Mouse (Mus musculus): Measurements from ENCODE around the gene Olfr1387. TPM values are rescaled to one million over a fixed set of nuclear protein-coding genes. Genes with fewer than 3 reads are reported as not detected.
"Not testable (repeated sequence)": the region's sequence is repeated elsewhere in the genome, so short reads cannot be mapped to it uniquely, and the experiment has no call there.

The Olfr1387 gene
- polyA plus RNA-seq (2014; fragmentation: Nextera tagmentation; extraction: Ambion mirVana): not detected in 2 replicates

DNA sequence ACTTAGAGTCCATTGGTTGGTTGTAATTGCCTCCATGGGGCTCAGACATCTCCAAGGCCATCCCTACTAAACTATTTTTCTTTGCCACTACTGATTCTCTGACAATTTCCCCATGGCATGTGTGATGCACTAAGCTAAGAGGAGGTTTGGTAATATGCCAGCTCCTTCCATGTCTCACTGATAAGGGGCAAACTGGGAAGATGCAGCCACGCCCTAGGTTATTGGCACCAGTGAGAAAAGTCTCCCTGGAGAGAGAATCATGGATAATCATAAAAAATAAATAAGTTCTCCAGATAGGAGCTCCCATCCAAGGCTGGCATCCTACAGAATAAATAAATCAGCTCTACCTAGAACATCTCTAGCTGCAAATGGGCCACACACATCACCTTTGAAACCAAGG is at the start of gene Olfr1387:
Olfr1387 (plus strand) TSS at position 301 of the 400 bp plus-strand sequence.
- H3K9me3 ChIP-seq (ENCODE audit: control insufficient read depth, low read length): no peaks in the 10 kb centered on the region
- H3K27me3 ChIP-seq (ENCODE audit: control insufficient read depth, insufficient read depth, low read length): no peaks in the 10 kb centered on the region
- H3K27ac ChIP-seq (ENCODE audit: low read depth, low read length): no peak within 1 kb of the TSS
- no peak within 1 kb of the TSS for H3K9ac ChIP-seq (ENCODE audit: low read length)
- no peaks in the 10 kb centered on the region for H3K4me1 ChIP-seq (ENCODE audit: control insufficient read depth, insufficient read depth, low read length)
- no peak for ATAC-seq (ENCODE audit: insufficient read depth, low FRiP score, low TSS enrichment)
- no peak within 1 kb of the TSS for H3K4me3 ChIP-seq (ENCODE audit: low read depth, low read length)
- 82% methylated on average over 1 of the region's 1 CpGs for WGBS
- H3K36me3 ChIP-seq (ENCODE audit: control insufficient read depth, insufficient read depth, low read length): no peaks in the 10 kb centered on the region
- DNase-seq (ENCODE audit: low spot score): no peak
- no peak within 1 kb of the TSS for H3K4me2 ChIP-seq (ENCODE audit: low read depth)

DNA sequence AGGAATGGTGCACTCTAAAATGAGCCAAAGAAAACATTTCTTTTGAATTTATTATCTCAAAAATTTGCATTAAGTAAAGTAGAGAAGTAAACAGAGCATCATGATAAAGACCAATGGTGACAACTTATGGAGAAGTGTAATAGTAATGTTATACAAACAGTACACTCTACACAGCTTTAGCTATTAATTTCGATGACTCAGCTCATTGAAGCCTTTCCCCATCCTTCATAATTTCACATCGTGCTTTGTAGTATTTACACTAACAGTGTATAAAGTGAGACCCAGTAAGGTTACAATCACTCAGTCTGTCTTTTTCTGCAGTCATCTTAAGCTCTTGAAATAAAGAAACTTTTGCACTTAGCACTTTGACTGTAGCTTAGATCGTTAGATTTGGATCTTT is 48.4 kb upstream of the Olfr1387 start:
- ATAC-seq (ENCODE audit: insufficient read depth, low FRiP score, low TSS enrichment) (no peak), DNase-seq (ENCODE audit: low spot score) (no peak)
- WGBS: 78% methylated on average over 3 of the region's 3 CpGs
- Histone ChIP-seq H3K27ac (ENCODE audit: low read depth, low read length) (no peak overlapping the region), H3K27me3 (ENCODE audit: control insufficient read depth, insufficient read depth, low read length) (no peaks in the 10 kb centered on the region), H3K9me3 (ENCODE audit: control insufficient read depth, low read length) (no peaks in the 10 kb centered on the region), H3K4me2 (ENCODE audit: low read depth) (no peak overlapping the region), H3K4me3 (ENCODE audit: low read depth, low read length) (no peak overlapping the region), H3K36me3 (ENCODE audit: control insufficient read depth, insufficient read depth, low read length) (no peaks in the 10 kb centered on the region), H3K4me1 (ENCODE audit: control insufficient read depth, insufficient read depth, low read length) (no peaks in the 10 kb centered on the region), H3K9ac (ENCODE audit: low read length) (no peak overlapping the region)

DNA sequence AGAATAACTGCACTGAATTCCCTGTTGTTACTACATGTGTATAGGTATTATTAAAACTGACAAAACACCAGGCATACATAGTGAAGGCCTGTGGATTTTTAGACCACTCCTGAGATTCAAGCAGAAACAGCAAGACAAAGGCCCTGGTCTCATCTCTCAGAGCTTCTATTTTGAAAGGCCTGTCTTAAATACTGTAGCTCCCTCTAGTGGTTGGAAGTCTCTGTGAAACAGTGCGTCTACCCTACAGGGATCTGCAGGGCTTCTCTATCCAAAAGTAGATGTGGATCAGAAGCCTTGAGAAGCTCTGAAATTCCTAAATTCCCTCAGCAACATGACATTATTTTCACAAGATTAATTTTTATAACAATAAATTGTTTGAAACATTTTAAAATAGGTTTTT is 44.6 kb upstream of the Olfr1387 start:
- 45% methylated on average over 1 of the region's 1 CpGs for WGBS
- Histone ChIP-seq H3K9ac (ENCODE audit: low read length) (no peak overlapping the region), H3K9me3 (ENCODE audit: control insufficient read depth, low read length) (no peaks in the 10 kb centered on the region), H3K4me2 (ENCODE audit: low read depth) (no peak overlapping the region), H3K4me1 (ENCODE audit: control insufficient read depth, insufficient read depth, low read length) (no peaks in the 10 kb centered on the region), H3K27me3 (ENCODE audit: control insufficient read depth, insufficient read depth, low read length) (no peaks in the 10 kb centered on the region), H3K36me3 (ENCODE audit: control insufficient read depth, insufficient read depth, low read length) (no peaks in the 10 kb centered on the region), H3K27ac (ENCODE audit: low read depth, low read length) (no peak overlapping the region), H3K4me3 (ENCODE audit: low read depth, low read length) (no peak overlapping the region)
- DNase-seq (ENCODE audit: low spot score) (no peak), ATAC-seq (ENCODE audit: insufficient read depth, low FRiP score, low TSS enrichment) (no peak)

DNA sequence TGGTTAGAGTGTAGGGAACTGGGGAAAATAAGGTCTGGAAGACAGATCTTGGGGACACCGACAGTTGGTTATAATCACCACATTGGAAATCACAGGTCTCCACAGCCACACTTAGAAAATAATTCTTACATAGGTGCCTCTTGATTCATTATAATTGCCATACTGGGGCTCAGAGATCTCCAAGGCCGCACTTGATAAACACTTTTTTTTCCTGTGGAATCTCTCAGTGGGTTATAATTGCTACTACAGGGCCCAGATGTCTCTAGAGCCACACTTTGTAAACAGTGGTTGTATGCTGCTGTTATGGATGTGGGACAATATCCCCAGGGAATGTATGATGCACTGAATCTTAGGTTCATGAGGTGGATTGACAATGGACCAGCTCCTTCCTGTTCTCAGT is 32.4 kb upstream of the Olfr1387 start, which contains the start of gene Olfr1389:
Olfr1389 (plus strand) TSS at position 301 of the 400 bp plus-strand sequence.
- Histone ChIP-seq H3K4me3 (ENCODE audit: low read depth, low read length) (no peak within 1 kb of the TSS), H3K27me3 (ENCODE audit: control insufficient read depth, insufficient read depth, low read length) (no peaks in the 10 kb centered on the region), H3K4me2 (ENCODE audit: low read depth) (no peak within 1 kb of the TSS), H3K9ac (ENCODE audit: low read length) (no peak within 1 kb of the TSS), H3K9me3 (ENCODE audit: control insufficient read depth, low read length) (no peaks in the 10 kb centered on the region), H3K4me1 (ENCODE audit: control insufficient read depth, insufficient read depth, low read length) (no peaks in the 10 kb centered on the region), H3K27ac (ENCODE audit: low read depth, low read length) (no peak within 1 kb of the TSS), H3K36me3 (ENCODE audit: control insufficient read depth, insufficient read depth, low read length) (no peaks in the 10 kb centered on the region)
- no peak for DNase-seq (ENCODE audit: low spot score)
- ATAC-seq (ENCODE audit: insufficient read depth, low FRiP score, low TSS enrichment): no peak
- 93% methylated on average over 2 of the region's 2 CpGs for WGBS

DNA sequence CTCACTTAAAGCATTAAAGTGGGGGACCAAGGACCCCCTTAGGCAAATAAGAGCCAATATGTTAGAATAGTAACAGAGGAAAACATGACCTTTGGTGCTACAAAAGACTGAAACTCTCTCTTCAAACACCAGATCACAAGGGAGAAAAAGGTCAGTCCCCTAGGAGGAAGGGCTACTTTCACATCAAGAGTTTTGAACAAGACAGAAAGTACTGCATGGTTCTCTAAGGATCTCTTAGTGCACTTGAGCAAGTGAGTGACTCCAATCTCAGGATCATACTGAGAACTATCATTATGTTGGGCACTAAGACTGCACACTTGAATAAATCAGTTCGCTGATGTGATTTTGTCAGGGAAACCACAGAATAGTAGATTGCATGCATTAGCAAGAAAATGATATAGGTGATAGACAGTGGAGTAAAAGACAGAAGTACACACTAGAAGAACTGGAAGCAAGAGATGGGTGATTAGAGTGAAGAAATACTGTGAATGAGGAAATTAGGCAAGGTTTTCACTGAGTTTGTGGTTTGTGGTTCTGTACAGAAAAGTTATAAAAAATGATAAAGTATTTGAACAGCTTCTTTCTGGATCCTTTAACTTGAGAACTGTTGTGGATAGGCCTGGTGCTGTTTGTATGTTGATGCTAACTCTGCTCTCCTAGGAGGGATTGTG is 29.8 kb upstream of the Olfr1387 start:
- H3K27ac ChIP-seq (ENCODE audit: low read depth, low read length): no peak overlapping the region
- no peak overlapping the region for H3K4me3 ChIP-seq (ENCODE audit: low read depth, low read length)
- H3K4me1 ChIP-seq (ENCODE audit: control insufficient read depth, insufficient read depth, low read length): no peaks in the 10 kb centered on the region
- 92% methylated on average over 1 of the region's 1 CpGs for WGBS
- DNase-seq (ENCODE audit: low spot score) (no peak), ATAC-seq (ENCODE audit: insufficient read depth, low FRiP score, low TSS enrichment) (no peak)
- no peaks in the 10 kb centered on the region for H3K27me3 ChIP-seq (ENCODE audit: control insufficient read depth, insufficient read depth, low read length)
- H3K4me2 ChIP-seq (ENCODE audit: low read depth): no peak overlapping the region
- no peaks in the 10 kb centered on the region for H3K9me3 ChIP-seq (ENCODE audit: control insufficient read depth, low read length)
- no peaks in the 10 kb centered on the region for H3K36me3 ChIP-seq (ENCODE audit: control insufficient read depth, insufficient read depth, low read length)
- no peak overlapping the region for H3K9ac ChIP-seq (ENCODE audit: low read length)

DNA sequence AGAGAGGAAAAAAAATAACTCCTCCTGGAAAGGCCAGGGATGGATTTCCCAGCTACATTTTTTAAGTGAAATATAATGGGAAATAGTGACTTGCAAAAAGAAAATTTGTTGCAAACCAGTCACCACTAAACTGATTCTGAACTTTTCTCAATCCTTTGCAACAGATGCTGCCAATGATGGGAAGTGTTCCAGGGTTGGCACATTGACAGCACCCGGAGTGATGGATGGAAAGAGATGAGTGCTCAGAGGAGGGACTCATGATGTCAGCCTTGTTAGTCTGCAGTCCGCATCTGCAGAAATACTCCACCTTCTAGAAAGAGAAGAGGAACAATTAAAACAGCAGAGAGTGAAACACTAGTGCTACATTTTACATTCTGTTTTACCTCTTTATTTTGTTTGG is 25.5 kb upstream of the Olfr1387 start:
- no peak overlapping the region for H3K4me2 ChIP-seq (ENCODE audit: low read depth)
- no peaks in the 10 kb centered on the region for H3K27me3 ChIP-seq (ENCODE audit: control insufficient read depth, insufficient read depth, low read length)
- ATAC-seq (ENCODE audit: insufficient read depth, low FRiP score, low TSS enrichment) (no peak), DNase-seq (ENCODE audit: low spot score) (no peak)
- no peak overlapping the region for H3K4me3 ChIP-seq (ENCODE audit: low read depth, low read length)
- H3K9me3 ChIP-seq (ENCODE audit: control insufficient read depth, low read length): no peaks in the 10 kb centered on the region
- H3K36me3 ChIP-seq (ENCODE audit: control insufficient read depth, insufficient read depth, low read length): no peaks in the 10 kb centered on the region
- no peaks in the 10 kb centered on the region for H3K4me1 ChIP-seq (ENCODE audit: control insufficient read depth, insufficient read depth, low read length)
- no peak overlapping the region for H3K27ac ChIP-seq (ENCODE audit: low read depth, low read length)
- 82% methylated on average over 2 of the region's 2 CpGs for WGBS
- no peak overlapping the region for H3K9ac ChIP-seq (ENCODE audit: low read length)

DNA sequence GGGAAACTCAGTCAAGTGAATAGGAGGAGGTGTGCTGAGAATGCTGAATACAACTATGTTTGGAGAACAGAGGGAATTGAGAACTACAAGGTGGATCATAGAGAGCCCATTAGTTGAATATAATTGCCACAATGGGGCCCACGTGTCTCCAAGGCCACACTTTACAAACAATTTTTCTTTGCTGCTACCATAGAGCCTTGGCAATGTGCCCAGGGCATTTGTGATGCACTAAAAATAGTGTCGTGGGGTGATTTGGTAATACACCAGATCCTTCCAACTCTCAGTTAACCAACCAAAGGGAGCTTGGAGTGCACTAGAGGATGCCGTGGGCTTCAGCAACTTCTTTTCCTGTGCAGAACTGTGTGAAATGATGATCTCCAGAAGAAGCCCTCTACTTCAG is 18.7 kb upstream of the Olfr1387 start, which contains the start of gene Olfr1388:
Olfr1388 (plus strand) TSS at position 214 of the 400 bp plus-strand sequence.
- WGBS: 85% methylated on average over 3 of the region's 3 CpGs
- no peaks in the 10 kb centered on the region for H3K27me3 ChIP-seq (ENCODE audit: control insufficient read depth, insufficient read depth, low read length)
- ATAC-seq (ENCODE audit: insufficient read depth, low FRiP score, low TSS enrichment): no peak
- no peak within 1 kb of the TSS for H3K9ac ChIP-seq (ENCODE audit: low read length)
- H3K4me1 ChIP-seq (ENCODE audit: control insufficient read depth, insufficient read depth, low read length): no peaks in the 10 kb centered on the region
- H3K4me2 ChIP-seq (ENCODE audit: low read depth): no peak within 1 kb of the TSS
- H3K27ac ChIP-seq (ENCODE audit: low read depth, low read length): no peak within 1 kb of the TSS
- H3K4me3 ChIP-seq (ENCODE audit: low read depth, low read length): no peak within 1 kb of the TSS
- no peaks in the 10 kb centered on the region for H3K36me3 ChIP-seq (ENCODE audit: control insufficient read depth, insufficient read depth, low read length)
- H3K9me3 ChIP-seq (ENCODE audit: control insufficient read depth, low read length): no peaks in the 10 kb centered on the region
- no peak for DNase-seq (ENCODE audit: low spot score)

DNA sequence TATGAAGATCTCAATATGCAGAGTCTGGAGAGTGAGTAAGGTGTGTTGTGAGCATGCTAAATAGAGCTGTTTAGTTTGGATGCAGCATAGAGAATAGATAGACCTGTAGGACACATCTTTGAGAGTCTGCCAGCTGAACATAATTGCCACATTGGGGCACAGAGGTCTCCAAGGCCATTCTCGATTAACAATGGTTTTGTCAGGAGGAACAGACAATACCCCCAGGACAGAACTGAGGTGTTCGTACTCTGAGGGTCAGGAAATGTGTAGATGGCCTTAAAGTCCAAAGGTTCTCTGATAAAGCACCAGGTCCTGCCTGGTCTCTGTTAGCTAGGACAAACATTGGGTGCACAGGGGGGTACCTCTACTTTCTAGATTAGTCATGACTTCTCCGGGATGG is 9.6 kb downstream of the Olfr1387 start, which contains the start of gene Olfr1386:
Olfr1386 (plus strand) TSS at position 301 of the 400 bp plus-strand sequence.
- not testable (repeated sequence) for H3K36me3 ChIP-seq (ENCODE audit: control insufficient read depth, insufficient read depth, low read length); H3K9me3 ChIP-seq (ENCODE audit: control insufficient read depth, low read length); DNase-seq (ENCODE audit: low spot score); H3K4me1 ChIP-seq (ENCODE audit: control insufficient read depth, insufficient read depth, low read length); H3K27me3 ChIP-seq (ENCODE audit: control insufficient read depth, insufficient read depth, low read length); H3K4me2 ChIP-seq (ENCODE audit: low read depth); ATAC-seq (ENCODE audit: insufficient read depth, low FRiP score, low TSS enrichment); H3K4me3 ChIP-seq (ENCODE audit: low read depth, low read length); H3K9ac ChIP-seq (ENCODE audit: low read length); H3K27ac ChIP-seq (ENCODE audit: low read depth, low read length)
- WGBS: 77% methylated on average over 2 of the region's 3 CpGs

DNA sequence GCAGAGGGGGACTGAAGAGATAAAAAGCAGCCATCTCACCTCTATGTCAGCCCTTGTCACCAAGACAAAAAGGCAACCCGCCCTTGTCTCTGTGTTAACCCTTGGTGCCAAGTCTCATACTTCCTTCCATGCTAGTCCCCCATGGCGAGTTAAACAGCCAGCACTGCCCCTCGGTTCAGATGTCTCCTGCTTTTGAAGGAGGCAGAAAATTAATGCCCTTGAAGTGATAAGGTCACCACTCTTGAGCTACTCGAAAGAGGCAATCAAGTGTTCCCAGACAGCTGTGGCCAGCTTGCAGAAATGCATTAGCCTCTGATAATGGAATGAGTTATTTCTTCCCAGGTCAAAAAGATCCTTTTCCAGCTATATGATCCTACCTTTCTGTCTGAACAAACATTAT is 30.8 kb downstream of the Olfr1387 start:
- Histone ChIP-seq H3K4me2 (ENCODE audit: low read depth) (no peak overlapping the region), H3K4me1 (ENCODE audit: control insufficient read depth, insufficient read depth, low read length) (no peaks in the 10 kb centered on the region), H3K9ac (ENCODE audit: low read length) (no peak overlapping the region), H3K36me3 (ENCODE audit: control insufficient read depth, insufficient read depth, low read length) (no peaks in the 10 kb centered on the region), H3K4me3 (ENCODE audit: low read depth, low read length) (no peak overlapping the region), H3K27me3 (ENCODE audit: control insufficient read depth, insufficient read depth, low read length) (no peaks in the 10 kb centered on the region), H3K9me3 (ENCODE audit: control insufficient read depth, low read length) (no peaks in the 10 kb centered on the region), H3K27ac (ENCODE audit: low read depth, low read length) (no peak overlapping the region)
- WGBS: 41% methylated on average over 4 of the region's 4 CpGs
- DNase-seq (ENCODE audit: low spot score): no peak
- ATAC-seq (ENCODE audit: insufficient read depth, low FRiP score, low TSS enrichment): no peak

Measured in neural tube, embryonic 11.5 days (tissue).